Mouse (Mus musculus) heart, adult 2 months (tissue): ENCODE results near the gene Hesx1. TPM values are rescaled to one million over a fixed set of nuclear protein-coding genes. Genes with fewer than 3 reads are reported as not detected.

Source experiments
- DNase-seq, 2 experiments: peaks; one replicate each; pipeline ENCODE4 v3.0.0; 2021
- H3K27ac ChIP-seq: fragments of 200-600 bp; 2 replicates; pipeline ENCODE4 v1.8.1; 2022
- H3K27me3 ChIP-seq: fragments of 200-500 bp; 2 replicates; pipeline ENCODE4 v1.6.1; 2012; ENCODE audit warnings: mild to moderate bottlenecking, low read length, inconsistent platforms, mixed read lengths; ENCODE audit not compliant: control insufficient read depth, insufficient read depth
- H3K36me3 ChIP-seq: fragments of 200-500 bp; 2 replicates; pipeline ENCODE4 v1.6.1; 2012; ENCODE audit warnings: low read length, inconsistent platforms; ENCODE audit not compliant: control insufficient read depth, insufficient read depth
- H3K4me1 ChIP-seq: fragments of 200-500 bp; 2 replicates; pipeline ENCODE4 v1.6.1; 2011; ENCODE audit warnings: low read length; ENCODE audit not compliant: control insufficient read depth, insufficient read depth
- H3K4me3 ChIP-seq: fragments of 200-600 bp; 2 replicates; pipeline ENCODE4 v1.8.1; 2022
- H3K79me2 ChIP-seq: fragments of 200-500 bp; replicated peaks from 2 replicates; pipeline ENCODE4 v1.6.1; 2012; ENCODE audit warnings: mild to moderate bottlenecking, inconsistent platforms, low read length, moderate library complexity, mixed read lengths; ENCODE audit not compliant: control insufficient read depth, insufficient read depth
- H3K9ac ChIP-seq: fragments of 200-500 bp; 2 replicates; pipeline ENCODE4 v1.6.1; 2012; ENCODE audit warnings: low read depth, mild to moderate bottlenecking, control low read depth, inconsistent platforms, low read length, mixed read lengths
- CTCF ChIP-seq: fragments of 200-600 bp; IDR thresholded peaks from 2 replicates; pipeline ENCODE4 v1.8.1; 2022; ENCODE audit warnings: antibody characterized with exemption, mild to moderate bottlenecking, moderate library complexity
- EP300 ChIP-seq: fragments of 200-500 bp; IDR thresholded peaks from 2 replicates; pipeline ENCODE4 v1.6.1; 2011; ENCODE audit warnings: low read depth, low read length, control low read depth; ENCODE audit not compliant: insufficient read depth
- POLR2A ChIP-seq: fragments of 200-500 bp; IDR thresholded peaks from 2 replicates; pipeline ENCODE4 v1.6.1; 2011; ENCODE audit warnings: mild to moderate bottlenecking, low read depth, low read length, control low read depth; ENCODE audit not compliant: insufficient read depth
- WGBS: fragments of 180-500 bp; shearing (Covaris S2); methylation state at CpG from one replicate; pipeline ENCODE4 v1.1.7; 2018; 5-methylcytosine and 5-hydroxymethylcytosine counted together
- intact Hi-C: fragments of 180-260 bp; cut with DNase I; formaldehyde crosslinking; loops from one replicate; pipeline ENCODE4 v1.15.1; 2025
- polyA plus RNA-seq: library from polyadenylated mRNA; depleted of rRNA; stranded (reverse); fragments of >200 nt; gene quantifications from 2 replicates; pipeline ENCODE4 v1.2.3, GENCODE M21; 2012; rRNA removed
- total RNA-seq, 2 experiments: library from RNA; stranded (reverse); gene quantifications; 2 replicates each; pipeline ENCODE4 v1.2.3; 2021

The Hesx1 gene
- total and polyA plus RNA-seq, 3 experiments = not detected

DNA sequence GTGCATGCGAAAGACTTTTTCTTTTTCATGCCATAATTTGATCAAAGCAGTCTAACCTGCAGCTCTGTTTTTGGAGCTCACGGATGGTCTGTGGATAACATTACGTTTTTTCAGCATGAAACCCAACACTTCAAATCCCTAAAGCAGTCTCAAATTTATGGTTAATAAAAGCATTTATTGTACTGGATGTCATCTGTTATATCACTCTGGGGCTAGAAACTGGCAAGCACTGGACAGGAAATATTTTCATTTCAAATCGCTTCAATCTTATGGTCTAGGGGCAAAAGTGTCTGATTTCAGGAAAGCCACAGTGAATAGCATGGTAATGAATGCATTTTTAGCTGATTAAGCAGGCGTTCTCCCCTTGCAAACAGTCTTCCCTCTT, 57.3 kb downstream of the Hesx1 start:
- H3K36me3 ChIP-seq = 0 out of 2 replicates have a peak, but pooled peaks cover 3% of the 10 kb centered on the region
- H3K4me1 ChIP-seq = peaks cover 5% of the 10 kb centered on the region
- 59% methylated on average over 5 of the region's 5 CpGs for WGBS
- DNase-seq = no peak
- H3K9ac ChIP-seq = no peak overlapping the region
- intact Hi-C loops = no loop called here
- H3K27ac ChIP-seq = no peak overlapping the region
- no peaks in the 10 kb centered on the region for H3K27me3 ChIP-seq
- TF ChIP-seq POLR2A (no peak), CTCF (no peak), EP300 (no peak)
- no peaks in the 10 kb centered on the region; the same call in 1 of the 2 replicates for H3K79me2 ChIP-seq
- H3K4me3 ChIP-seq = no peak overlapping the region

Other genes with a start within 250 kb of the Hesx1 start
- gene Asb14, start 99.9 kb upstream of the Hesx1 start, total RNA-seq = 10 to 100 TPM; 84.6 to 95.5 TPM
- gene Asb14, start 99.9 kb upstream of the Hesx1 start, polyA plus RNA-seq = 87.8 and 148 TPM in 2 replicates
- 10 to 100 TPM; 18.9 to 19.5 TPM for gene Appl1, start 23.2 kb upstream of the Hesx1 start, total RNA-seq
- gene Appl1, start 23.2 kb upstream of the Hesx1 start, polyA plus RNA-seq = 3.6 and 11.2 TPM in 2 replicates
- gene Il17rd, start 44.5 kb downstream of the Hesx1 start, total RNA-seq = 1 to 10 TPM; 3.2 to 4.5 TPM
- gene Il17rd, start 44.5 kb downstream of the Hesx1 start, polyA plus RNA-seq = 2.1 and 3.8 TPM in 2 replicates
- 10 to 100 TPM; 23.0 to 27.8 TPM for gene Arhgef3, start 120.5 kb downstream of the Hesx1 start, total RNA-seq
- gene Arhgef3, start 120.5 kb downstream of the Hesx1 start, polyA plus RNA-seq = 11.1 and 21.3 TPM in 2 replicates